Mouse (Mus musculus): Measurements from ENCODE around the gene Ubash3a. TPM values are rescaled to one million over a fixed set of nuclear protein-coding genes. Genes with fewer than 3 reads are reported as not detected.

The Ubash3a gene
- polyA plus RNA-seq, 1 experiment from 2014 or later = 0.19 TPM

GRCm38 (mm10) chr17:31261352-31261751 lies 53.7 kb downstream of the Ubash3a start:
- no peak for ATAC-seq (ENCODE audit: insufficient number of reproducible peaks, insufficient read depth, low FRiP score, low TSS enrichment, low read depth)
- Histone ChIP-seq H3K36me3 (no peaks in the 10 kb centered on the region), H3K4me3 (replicated peaks) (no peak overlapping the region), H3K9me3 (no peaks in the 10 kb centered on the region), H3K27ac (no peak overlapping the region), H3K4me2 (no peak overlapping the region), H3K4me1 (replicated peaks) (peaks cover 12% of the 10 kb centered on the region), H3K9ac (replicated peaks) (no peak overlapping the region), H3K27me3 (no peaks in the 10 kb centered on the region)
- WGBS = 75% methylated on average over 6 of the region's 6 CpGs

GRCm38 (mm10) chr17:31262715-31263114 lies 55.0 kb downstream of the Ubash3a start:
- ATAC-seq (ENCODE audit: insufficient number of reproducible peaks, insufficient read depth, low FRiP score, low TSS enrichment, low read depth) = no peak
- H3K4me3 ChIP-seq (replicated peaks) = no peak overlapping the region
- H3K27me3 ChIP-seq = no peaks in the 10 kb centered on the region
- H3K4me2 ChIP-seq = no peak overlapping the region
- no peaks in the 10 kb centered on the region for H3K36me3 ChIP-seq
- no peak overlapping the region for H3K27ac ChIP-seq
- H3K4me1 ChIP-seq (replicated peaks) = peaks cover 12% of the 10 kb centered on the region
- H3K9me3 ChIP-seq = no peaks in the 10 kb centered on the region
- no peak overlapping the region for H3K9ac ChIP-seq (replicated peaks)
- 78% methylated on average over 5 of the region's 5 CpGs for WGBS

GRCm38 (mm10) chr17:31263770-31264169 lies 56.1 kb downstream of the Ubash3a start:
- Histone ChIP-seq H3K9ac (replicated peaks) (no peak overlapping the region), H3K27me3 (no peaks in the 10 kb centered on the region), H3K9me3 (no peaks in the 10 kb centered on the region), H3K27ac (no peak overlapping the region), H3K4me2 (no peak overlapping the region), H3K36me3 (no peaks in the 10 kb centered on the region), H3K4me1 (replicated peaks) (peaks cover 12% of the 10 kb centered on the region), H3K4me3 (replicated peaks) (no peak overlapping the region)
- ATAC-seq (ENCODE audit: insufficient number of reproducible peaks, insufficient read depth, low FRiP score, low TSS enrichment, low read depth) = no peak
- 92% methylated on average over 5 of the region's 5 CpGs for WGBS

DNA sequence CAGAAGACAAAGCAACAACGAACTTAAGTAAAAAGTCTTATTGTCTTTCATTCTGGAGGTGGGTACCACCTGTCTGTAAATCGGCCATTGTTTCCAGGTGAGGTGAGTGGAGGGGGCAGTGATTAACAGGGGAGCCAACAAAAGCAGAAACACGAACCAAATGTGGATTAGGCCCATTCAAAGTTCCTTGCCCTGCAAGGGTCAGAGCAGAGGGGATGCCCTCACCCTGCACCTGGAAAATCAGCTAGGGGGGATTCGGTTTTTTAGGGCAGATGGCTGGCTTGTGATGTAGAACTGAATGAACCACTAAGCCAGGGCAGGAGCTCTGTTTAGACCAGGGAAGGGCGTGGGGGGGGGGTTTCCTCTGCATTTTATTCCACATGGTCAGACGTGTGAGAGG lies 56.7 kb downstream of the Ubash3a start:
- no peak overlapping the region for H3K4me3 ChIP-seq (replicated peaks)
- H3K36me3 ChIP-seq = no peaks in the 10 kb centered on the region
- no peak overlapping the region for H3K9ac ChIP-seq (replicated peaks)
- H3K27ac ChIP-seq = no peak overlapping the region
- no peak for ATAC-seq (ENCODE audit: insufficient number of reproducible peaks, insufficient read depth, low FRiP score, low TSS enrichment, low read depth)
- no peaks in the 10 kb centered on the region for H3K27me3 ChIP-seq
- peaks cover 12% of the 10 kb centered on the region for H3K4me1 ChIP-seq (replicated peaks)
- H3K4me2 ChIP-seq = no peak overlapping the region
- H3K9me3 ChIP-seq = no peaks in the 10 kb centered on the region
- WGBS = 45% methylated on average over 6 of the region's 6 CpGs

GRCm38 (mm10) chr17:31265171-31265572 lies 57.5 kb downstream of the Ubash3a start:
- Histone ChIP-seq H3K27me3 (no peaks in the 10 kb centered on the region), H3K9ac (replicated peaks) (no peak overlapping the region), H3K4me2 (no peak overlapping the region), H3K27ac (no peak overlapping the region), H3K4me1 (replicated peaks) (peaks cover 12% of the 10 kb centered on the region), H3K4me3 (replicated peaks) (no peak overlapping the region), H3K9me3 (no peaks in the 10 kb centered on the region), H3K36me3 (no peaks in the 10 kb centered on the region)
- ATAC-seq (ENCODE audit: insufficient number of reproducible peaks, insufficient read depth, low FRiP score, low TSS enrichment, low read depth) = no peak
- WGBS = 15% methylated on average over 3 of the region's 3 CpGs

DNA sequence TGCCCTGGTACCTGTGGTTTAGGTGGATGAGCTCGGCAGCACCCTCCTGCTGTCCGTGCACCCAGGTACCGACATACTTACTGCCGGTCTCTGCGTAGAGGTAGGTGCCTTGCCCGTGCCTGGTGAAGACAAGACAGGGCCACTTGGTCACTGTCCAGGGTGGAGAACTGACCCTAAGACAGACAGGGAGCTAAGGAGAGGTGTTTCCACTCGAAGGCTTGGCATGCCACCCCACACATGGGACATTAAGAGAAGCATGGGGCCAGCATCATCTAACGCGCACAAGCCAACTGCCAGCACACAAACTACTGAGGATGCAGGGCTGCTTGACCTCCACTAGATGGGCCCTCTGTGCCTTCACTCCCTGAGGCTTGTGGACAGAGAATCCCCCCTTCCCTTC lies 58.2 kb downstream of the Ubash3a start:
- Histone ChIP-seq H3K4me1 (replicated peaks) (peaks cover 12% of the 10 kb centered on the region), H3K9me3 (no peaks in the 10 kb centered on the region), H3K4me3 (replicated peaks) (no peak overlapping the region), H3K27me3 (no peaks in the 10 kb centered on the region), H3K9ac (replicated peaks) (no peak overlapping the region), H3K36me3 (no peaks in the 10 kb centered on the region), H3K4me2 (no peak overlapping the region), H3K27ac (no peak overlapping the region)
- 94% methylated on average over 9 of the region's 9 CpGs for WGBS
- ATAC-seq (ENCODE audit: insufficient number of reproducible peaks, insufficient read depth, low FRiP score, low TSS enrichment, low read depth) = no peak

DNA sequence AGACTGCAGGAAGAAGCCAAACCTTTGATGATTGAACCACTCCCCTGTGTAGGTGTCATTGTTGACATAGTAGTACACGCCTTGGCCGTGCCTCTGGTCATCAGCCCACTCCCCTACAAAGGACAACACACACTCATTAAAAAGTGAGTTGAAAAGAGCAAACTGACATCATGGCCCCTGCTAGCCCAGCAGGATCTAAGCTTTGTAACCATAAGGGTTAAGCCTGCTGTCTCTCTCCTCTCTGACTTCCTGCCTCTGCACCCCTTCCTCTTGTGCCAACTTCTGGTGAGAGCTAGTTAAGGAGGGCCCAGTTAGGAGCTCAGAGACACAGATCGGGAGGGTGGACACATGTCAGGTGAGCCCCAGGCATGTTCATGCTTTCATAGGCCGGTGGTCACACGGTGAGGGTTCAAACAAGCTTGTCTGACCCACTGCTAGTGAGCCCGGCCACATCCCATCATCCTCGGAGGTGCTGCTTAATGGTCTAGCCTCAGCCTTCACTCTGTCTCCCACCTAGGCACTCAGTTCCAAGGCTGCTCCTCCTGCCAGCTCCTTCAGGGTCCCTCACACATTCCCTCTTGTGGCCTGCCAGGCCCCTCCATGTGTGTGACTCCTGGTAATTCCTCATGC lies 58.8 kb downstream of the Ubash3a start:
- Histone ChIP-seq H3K36me3 (no peaks in the 10 kb centered on the region), H3K27me3 (no peaks in the 10 kb centered on the region), H3K4me2 (no peak overlapping the region), H3K4me1 (replicated peaks) (peaks cover 12% of the 10 kb centered on the region), H3K4me3 (replicated peaks) (no peak overlapping the region), H3K9me3 (no peaks in the 10 kb centered on the region), H3K9ac (replicated peaks) (no peak overlapping the region), H3K27ac (no peak overlapping the region)
- 65% methylated on average over 7 of the region's 7 CpGs for WGBS
- no peak for ATAC-seq (ENCODE audit: insufficient number of reproducible peaks, insufficient read depth, low FRiP score, low TSS enrichment, low read depth)

GRCm38 (mm10) chr17:31267138-31267537 lies 59.5 kb downstream of the Ubash3a start:
- no peak overlapping the region for H3K9ac ChIP-seq (replicated peaks)
- no peak overlapping the region for H3K4me3 ChIP-seq (replicated peaks)
- H3K4me1 ChIP-seq (replicated peaks) = peaks cover 12% of the 10 kb centered on the region
- WGBS = 76% methylated on average over 4 of the region's 4 CpGs
- H3K4me2 ChIP-seq = no peak overlapping the region
- no peaks in the 10 kb centered on the region for H3K9me3 ChIP-seq
- ATAC-seq (ENCODE audit: insufficient number of reproducible peaks, insufficient read depth, low FRiP score, low TSS enrichment, low read depth) = no peak
- H3K27ac ChIP-seq = no peak overlapping the region
- no peaks in the 10 kb centered on the region for H3K27me3 ChIP-seq
- H3K36me3 ChIP-seq = no peaks in the 10 kb centered on the region

DNA sequence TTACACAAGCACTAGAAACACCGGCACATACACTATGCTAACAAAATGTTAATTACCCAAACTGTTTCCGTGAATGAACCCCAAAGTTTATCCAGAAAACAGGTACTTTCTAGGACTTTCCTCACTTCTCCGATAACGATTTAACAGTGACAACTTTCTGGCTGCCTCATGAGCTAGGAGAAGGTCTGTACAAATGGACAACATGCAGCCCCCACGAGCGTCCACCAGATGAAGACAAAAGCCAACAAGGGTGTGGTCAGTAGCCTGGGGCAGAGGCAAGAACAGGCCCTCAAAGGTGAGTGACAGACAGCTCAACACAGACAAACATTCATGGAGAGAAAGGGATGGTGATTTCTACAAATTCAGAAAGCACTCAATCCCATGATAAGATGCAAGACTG lies 59.9 kb downstream of the Ubash3a start:
- Histone ChIP-seq H3K4me1 (replicated peaks) (peaks cover 12% of the 10 kb centered on the region), H3K27ac (no peak overlapping the region), H3K4me2 (no peak overlapping the region), H3K27me3 (no peaks in the 10 kb centered on the region), H3K9ac (replicated peaks) (no peak overlapping the region), H3K36me3 (no peaks in the 10 kb centered on the region), H3K4me3 (replicated peaks) (no peak overlapping the region), H3K9me3 (no peaks in the 10 kb centered on the region)
- WGBS = 82% methylated on average over 6 of the region's 6 CpGs
- ATAC-seq (ENCODE audit: insufficient number of reproducible peaks, insufficient read depth, low FRiP score, low TSS enrichment, low read depth) = no peak

DNA sequence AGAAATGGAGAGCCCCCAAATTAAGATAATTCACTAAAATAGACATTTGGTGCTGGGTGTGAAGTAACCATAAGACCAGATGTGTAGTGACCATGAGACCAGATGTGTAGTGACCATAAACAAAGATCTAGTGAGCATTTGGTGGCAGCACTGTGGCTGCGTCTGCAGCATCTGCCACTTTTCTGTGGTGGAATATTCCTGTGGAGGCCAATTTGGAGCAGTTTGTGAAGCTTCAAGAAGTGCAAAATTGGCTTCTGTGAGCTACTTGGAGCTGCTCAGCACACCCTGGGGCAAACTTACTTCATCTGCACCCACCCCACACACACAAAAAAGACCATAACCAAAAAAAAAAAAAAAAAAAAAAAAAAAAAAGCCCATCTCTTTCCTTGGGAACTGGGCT lies 60.3 kb downstream of the Ubash3a start:
- Histone ChIP-seq H3K4me1 (replicated peaks) (peaks cover 12% of the 10 kb centered on the region), H3K9me3 (no peaks in the 10 kb centered on the region), H3K27me3 (no peaks in the 10 kb centered on the region), H3K36me3 (no peaks in the 10 kb centered on the region), H3K27ac (no peak overlapping the region), H3K9ac (replicated peaks) (no peak overlapping the region), H3K4me2 (no peak overlapping the region), H3K4me3 (replicated peaks) (no peak overlapping the region)
- 89% methylated on average over 1 of the region's 1 CpGs for WGBS
- no peak for ATAC-seq (ENCODE audit: insufficient number of reproducible peaks, insufficient read depth, low FRiP score, low TSS enrichment, low read depth)

DNA sequence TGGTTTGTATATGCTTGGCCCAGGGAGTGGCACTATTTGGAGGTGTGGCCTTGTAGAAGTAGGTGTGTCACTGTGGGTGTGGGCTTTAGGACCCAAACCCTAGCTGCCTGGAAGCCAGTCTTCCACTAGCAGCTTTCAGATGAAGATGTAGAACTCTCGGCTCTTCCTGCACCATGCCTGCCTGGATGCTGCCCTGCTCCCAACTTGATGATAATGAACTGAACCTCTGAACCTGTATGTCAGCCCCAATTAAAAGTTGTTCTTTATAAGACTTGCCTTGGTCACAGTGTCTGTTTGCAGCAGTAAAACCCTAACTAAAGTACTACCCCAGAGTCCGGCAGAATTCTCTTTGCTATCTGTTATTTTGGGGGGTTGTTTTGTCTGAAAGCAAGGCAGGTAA lies 62.1 kb downstream of the Ubash3a start:
- Histone ChIP-seq H3K36me3 (no peaks in the 10 kb centered on the region), H3K4me3 (replicated peaks) (no peak overlapping the region), H3K4me2 (no peak overlapping the region), H3K27me3 (no peaks in the 10 kb centered on the region), H3K9me3 (no peaks in the 10 kb centered on the region), H3K9ac (replicated peaks) (no peak overlapping the region), H3K4me1 (replicated peaks) (peaks cover 7% of the 10 kb centered on the region), H3K27ac (no peak overlapping the region)
- ATAC-seq (ENCODE audit: insufficient number of reproducible peaks, insufficient read depth, low FRiP score, low TSS enrichment, low read depth) = no peak
- 92% methylated on average over 2 of the region's 2 CpGs for WGBS

DNA sequence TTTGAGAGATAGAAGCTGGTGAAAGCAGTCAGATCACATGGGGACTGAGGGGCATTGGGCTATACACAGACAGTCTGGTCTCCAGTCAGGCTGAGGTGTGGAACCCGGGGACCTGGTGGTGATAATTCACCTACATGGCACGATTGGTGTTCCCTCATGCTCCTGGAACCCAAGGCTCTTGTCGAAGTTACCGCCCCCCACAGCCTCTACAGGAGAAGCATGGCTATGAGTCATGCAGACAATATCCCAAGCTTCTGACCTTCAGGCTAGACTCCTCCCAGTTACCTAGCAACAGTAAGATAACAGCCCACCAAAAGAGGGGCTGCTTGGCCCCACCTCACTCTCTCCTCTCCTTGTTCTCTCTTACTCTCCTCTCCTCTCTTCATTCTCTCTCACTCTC lies 62.6 kb downstream of the Ubash3a start:
- no peak overlapping the region for H3K27ac ChIP-seq
- no peak overlapping the region for H3K4me2 ChIP-seq
- H3K4me1 ChIP-seq (replicated peaks) = peaks cover 2% of the 10 kb centered on the region; the same call in 1 of the 2 replicates
- no peaks in the 10 kb centered on the region for H3K27me3 ChIP-seq
- no peak for ATAC-seq (ENCODE audit: insufficient number of reproducible peaks, insufficient read depth, low FRiP score, low TSS enrichment, low read depth)
- H3K9me3 ChIP-seq = no peaks in the 10 kb centered on the region
- H3K9ac ChIP-seq (replicated peaks) = no peak overlapping the region
- no peaks in the 10 kb centered on the region for H3K36me3 ChIP-seq
- 88% methylated on average over 4 of the region's 4 CpGs for WGBS
- no peak overlapping the region for H3K4me3 ChIP-seq (replicated peaks)
